Mouse (Mus musculus) neural tube, embryonic 15.5 days (tissue): ENCODE results near the gene Zfp593. TPM values are rescaled to one million over a fixed set of nuclear protein-coding genes. Genes with fewer than 3 reads are reported as not detected.

Source experiments
- ATAC-seq: fragments of 200-750 bp; cut with Nextera tagmentation; 2 replicates; pipeline ENCODE4 v1.8.0; 2017; ENCODE audit warnings: mild to moderate bottlenecking, moderate TSS enrichment, moderate library complexity; ENCODE audit not compliant: low FRiP score
- H3K27ac ChIP-seq: fragments of 300-500 bp; sonication (generic); replicated peaks from 2 replicates; pipeline ENCODE4 v1.5.1; 2015; ENCODE audit warnings: mild to moderate bottlenecking, inconsistent platforms
- H3K27me3 ChIP-seq: fragments of 300-500 bp; sonication (generic); replicated peaks from 2 replicates; pipeline ENCODE4 v1.6.1; 2015; ENCODE audit warnings: inconsistent platforms
- H3K36me3 ChIP-seq: fragments of 300-500 bp; sonication (generic); 2 replicates; pipeline ENCODE4 v1.6.1; 2015; ENCODE audit warnings: inconsistent platforms
- H3K4me1 ChIP-seq: fragments of 300-500 bp; sonication (generic); 2 replicates; pipeline ENCODE4 v1.6.1; 2015; ENCODE audit warnings: inconsistent platforms
- H3K4me2 ChIP-seq: fragments of 300-500 bp; sonication (generic); 2 replicates; pipeline ENCODE4 v1.6.1; 2015; ENCODE audit warnings: inconsistent platforms, mild to moderate bottlenecking, moderate library complexity
- H3K4me3 ChIP-seq: fragments of 300-500 bp; sonication (generic); replicated peaks from 2 replicates; pipeline ENCODE4 v1.5.1; 2015; ENCODE audit warnings: mild to moderate bottlenecking, inconsistent platforms
- H3K9ac ChIP-seq: fragments of 300-500 bp; sonication (generic); replicated peaks from 2 replicates; pipeline ENCODE4 v1.6.1; 2015; ENCODE audit warnings: mild to moderate bottlenecking, inconsistent platforms
- H3K9me3 ChIP-seq: fragments of 300-500 bp; sonication (generic); replicated peaks from 2 replicates; pipeline ENCODE4 v1.6.1; 2016; ENCODE audit warnings: inconsistent platforms
- WGBS: fragments of 180-500 bp; shearing (Covaris S2); methylation state at CpG from one replicate; pipeline ENCODE4 v1.1.7; 2015; ENCODE audit warnings: mixed read lengths; 5-methylcytosine and 5-hydroxymethylcytosine counted together
- polyA plus RNA-seq: library from polyadenylated mRNA; unstranded; fragments of >200 nt; fragmentation: Nextera tagmentation; extraction: Ambion mirVana; gene quantifications from 2 replicates; pipeline ENCODE4 v1.2.1, GENCODE M21; 2015

Zfp593 gene
- 13.9 and 14.8 TPM in 2 replicates for polyA plus RNA-seq

- under 1% methylated on average over 60 of the region's 60 CpGs for WGBS
- Histone ChIP-seq H3K27ac (peak within 1 kb of the TSS; percentile 33; the same call in 1 of the 2 replicates), H3K4me1 (peaks cover 40% of the 10 kb centered on the region), H3K9me3 (no peaks in the 10 kb centered on the region), H3K4me3 (peak within 1 kb of the TSS; percentile 86), H3K36me3 (no peaks in the 10 kb centered on the region), H3K4me2 (peak within 1 kb of the TSS; percentile 93), H3K9ac (peak within 1 kb of the TSS; percentile 84), H3K27me3 (peaks cover 26% of the 10 kb centered on the region)
- peak; percentile 81 for ATAC-seq
Observed at GRCm38 (mm10) chr4:134245148-134245843, at the start of gene Zfp593. Zfp593 (minus strand) TSS chr4:134245592.

DNA sequence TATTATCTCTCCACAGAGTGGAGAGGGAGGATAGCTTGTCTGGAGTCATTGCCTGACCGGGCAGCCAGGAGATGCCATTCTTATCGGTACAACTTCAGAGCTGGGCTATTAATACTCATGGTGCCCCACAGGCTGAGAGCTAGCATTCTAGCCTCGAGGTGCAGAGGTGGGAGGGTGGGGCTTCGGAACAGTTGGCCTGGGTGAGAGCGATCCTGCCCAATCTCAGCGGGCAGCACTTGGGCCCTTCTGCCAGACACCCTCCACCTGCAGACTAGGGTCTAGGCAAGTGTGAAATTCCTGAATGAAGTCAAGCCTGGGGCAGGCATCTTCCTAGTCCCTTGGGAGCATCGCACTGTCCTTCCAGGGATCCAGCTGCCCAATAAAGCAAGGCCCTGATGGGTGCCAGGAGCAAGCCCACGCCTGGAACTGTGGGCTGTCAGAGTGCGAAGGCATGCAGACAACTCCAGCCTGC, 48.3 kb upstream of the Zfp593 start:
- Histone ChIP-seq H3K9ac (no peak overlapping the region), H3K4me1 (peaks cover 5% of the 10 kb centered on the region), H3K27me3 (0 out of 2 replicates have a peak, but pooled peaks cover 4% of the 10 kb centered on the region), H3K27ac (no peak overlapping the region), H3K9me3 (no peaks in the 10 kb centered on the region), H3K36me3 (no peaks in the 10 kb centered on the region), H3K4me2 (no peak overlapping the region), H3K4me3 (no peak overlapping the region)
- WGBS = 74% methylated on average over 9 of the region's 9 CpGs
- no peak for ATAC-seq

- Histone ChIP-seq H3K9ac (no peak overlapping the region), H3K9me3 (no peaks in the 10 kb centered on the region), H3K4me3 (no peak overlapping the region), H3K27me3 (0 out of 2 replicates have a peak, but pooled peaks cover 4% of the 10 kb centered on the region), H3K4me1 (peaks cover 10% of the 10 kb centered on the region), H3K4me2 (no peak overlapping the region), H3K27ac (no peak overlapping the region), H3K36me3 (no peaks in the 10 kb centered on the region)
- WGBS = 75% methylated on average over 18 of the region's 18 CpGs
- ATAC-seq = no peak
Observed at GRCm38 (mm10) chr4:134293061-134293691, 47.8 kb upstream of the Zfp593 start.

- Histone ChIP-seq H3K9me3 (no peaks in the 10 kb centered on the region), H3K27me3 (0 out of 2 replicates have a peak, but pooled peaks cover 4% of the 10 kb centered on the region), H3K27ac (no peak overlapping the region), H3K9ac (no peak overlapping the region), H3K4me3 (no peak overlapping the region), H3K4me2 (no peak overlapping the region), H3K36me3 (no peaks in the 10 kb centered on the region), H3K4me1 (peaks cover 13% of the 10 kb centered on the region)
- WGBS = 22% methylated on average over 7 of the region's 7 CpGs
- no peak for ATAC-seq
Observed at GRCm38 (mm10) chr4:134292067-134292466, 46.7 kb upstream of the Zfp593 start.

DNA sequence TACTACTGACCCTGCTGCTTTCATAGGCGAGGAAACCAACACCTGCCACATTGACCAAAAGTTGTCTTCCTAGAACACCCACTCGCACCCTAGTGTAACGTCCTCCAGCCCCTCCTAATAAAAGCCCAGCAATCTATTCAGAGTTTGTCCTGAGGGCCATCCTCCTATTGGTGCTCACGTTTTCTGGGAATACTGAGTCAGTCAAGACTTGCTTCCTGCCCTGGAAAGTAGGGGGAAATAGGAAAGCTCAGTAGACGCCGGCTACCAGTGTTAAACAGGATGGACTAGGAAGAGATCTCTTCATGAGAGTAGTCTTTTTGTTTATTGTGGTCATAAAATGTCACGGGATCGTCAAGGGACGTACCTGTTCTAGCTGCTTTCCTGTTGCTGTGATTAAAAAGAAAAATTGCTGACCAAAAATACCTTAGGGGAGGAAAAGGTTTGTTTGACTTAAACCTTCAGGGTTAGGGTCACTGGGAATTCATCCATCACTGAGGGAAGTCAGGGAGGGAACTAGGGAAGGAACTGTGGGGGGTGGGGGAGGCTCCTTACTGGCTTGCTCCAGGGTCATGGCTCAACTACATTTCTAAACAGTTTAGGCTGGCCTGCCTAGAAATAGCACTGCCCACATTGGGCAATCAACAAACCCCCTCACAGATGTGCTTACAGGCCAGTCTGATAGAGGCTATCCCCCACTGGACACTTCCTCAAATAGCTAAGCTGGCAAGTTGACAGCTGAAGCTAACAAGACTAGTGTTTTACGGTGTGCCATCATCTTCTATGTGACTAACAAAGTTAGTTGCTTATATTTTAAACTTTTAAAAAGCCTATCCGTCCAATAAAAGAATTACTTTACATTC, 43.2 kb upstream of the Zfp593 start:
- WGBS = 26% methylated on average over 11 of the region's 11 CpGs
- no peaks in the 10 kb centered on the region for H3K9me3 ChIP-seq
- peaks cover 12% of the 10 kb centered on the region; the same call in 1 of the 2 replicates for H3K36me3 ChIP-seq
- ATAC-seq = no peak
- H3K27ac ChIP-seq = peak overlapping the region; percentile 100
- peak overlapping the region; percentile 79 for H3K4me2 ChIP-seq
- H3K4me3 ChIP-seq = peak overlapping the region; percentile 100
- peak overlapping the region; percentile 99 for H3K9ac ChIP-seq
- H3K4me1 ChIP-seq = peaks cover 31% of the 10 kb centered on the region
- H3K27me3 ChIP-seq = 0 out of 2 replicates have a peak, but pooled peaks cover 4% of the 10 kb centered on the region

- ATAC-seq = peak; percentile 80
- no peaks in the 10 kb centered on the region for H3K27me3 ChIP-seq
Observed at GRCm38 (mm10) chr4:134287575-134288025, 42.2 kb upstream of the Zfp593 start, which contains the start of gene Pdik1l. Pdik1l (minus strand) TSS chr4:134287895.

GRCm38 (mm10) chr4:134287168-134287564, 41.8 kb upstream of the Zfp593 start:
- Histone ChIP-seq H3K4me3 (peak overlapping the region; percentile 100), H3K27ac (peak overlapping the region; percentile 100), H3K27me3 (no peaks in the 10 kb centered on the region), H3K9me3 (no peaks in the 10 kb centered on the region), H3K4me1 (peaks cover 31% of the 10 kb centered on the region), H3K36me3 (peaks cover 21% of the 10 kb centered on the region), H3K4me2 (peak overlapping the region; percentile 93), H3K9ac (peak overlapping the region; percentile 99)
- peak; percentile 95 for ATAC-seq
- WGBS = under 1% methylated on average over 54 of the region's 59 CpGs

More at GRCm38 (mm10) chr4:134287575-134288025, 42.2 kb upstream of the Zfp593 start, which contains the start of gene Pdik1l:
- Histone ChIP-seq H3K9me3 (no peaks in the 10 kb centered on the region), H3K4me2 (peak within 1 kb of the TSS; percentile 93), H3K9ac (peak within 1 kb of the TSS; percentile 99), H3K27ac (peak within 1 kb of the TSS; percentile 100), H3K4me3 (peak within 1 kb of the TSS; percentile 100), H3K4me1 (peaks cover 31% of the 10 kb centered on the region), H3K36me3 (peaks cover 16% of the 10 kb centered on the region)
- WGBS = under 1% methylated on average over 43 of the region's 43 CpGs

- H3K27me3 ChIP-seq = no peaks in the 10 kb centered on the region
- H3K27ac ChIP-seq = peak overlapping the region; percentile 100
- H3K9me3 ChIP-seq = no peaks in the 10 kb centered on the region
- 3% methylated on average over 56 of the region's 59 CpGs for WGBS
- H3K36me3 ChIP-seq = peaks cover 26% of the 10 kb centered on the region
- H3K4me1 ChIP-seq = peaks cover 31% of the 10 kb centered on the region
- H3K4me3 ChIP-seq = peak overlapping the region; percentile 100
- peak overlapping the region; percentile 94 for H3K9ac ChIP-seq
- ATAC-seq = peak; percentile 62
- peak overlapping the region; percentile 93 for H3K4me2 ChIP-seq
Observed at GRCm38 (mm10) chr4:134286226-134287167, 41.1 kb upstream of the Zfp593 start.

DNA sequence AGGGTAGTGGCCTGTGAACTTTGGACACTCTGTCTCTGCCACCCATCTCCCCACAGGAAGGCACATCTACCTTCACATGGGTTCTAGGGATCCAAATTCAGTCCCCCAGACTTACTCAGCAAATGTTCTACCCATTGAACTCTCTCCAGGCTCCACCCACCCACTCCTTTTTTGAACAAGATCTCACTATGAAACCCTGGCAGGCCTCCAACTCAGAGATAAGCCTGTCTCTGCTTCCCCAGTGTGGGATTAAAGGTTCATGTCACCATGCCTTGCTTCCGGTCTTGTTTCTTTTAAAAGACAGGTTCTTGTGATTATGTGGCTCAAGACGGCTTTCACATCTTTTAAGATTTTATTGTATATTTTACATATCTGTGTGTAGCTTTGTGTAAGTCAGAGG, 39.5 kb upstream of the Zfp593 start:
- Histone ChIP-seq H3K36me3 (peaks cover 37% of the 10 kb centered on the region), H3K9me3 (no peaks in the 10 kb centered on the region), H3K4me1 (peaks cover 31% of the 10 kb centered on the region), H3K27me3 (no peaks in the 10 kb centered on the region), H3K27ac (no peak overlapping the region), H3K9ac (no peak overlapping the region), H3K4me3 (no peak overlapping the region), H3K4me2 (no peak overlapping the region)
- ATAC-seq = no peak
- 97% methylated on average over 2 of the region's 2 CpGs for WGBS
